Mouse (Mus musculus): Measurements from ENCODE around the gene Cdyl. TPM values are rescaled to one million over a fixed set of nuclear protein-coding genes. Genes with fewer than 3 reads are reported as not detected.
A peak's percentile ranks its signal among the peaks of the same experiment; 100 is the strongest.

Cdyl gene
- total RNA-seq, 2 experiments from 2014 or later = 6.2 to 6.5 TPM

- intact Hi-C loops (cut with DNase I) = no loop called here
- no peak for TF ChIP-seq CTCF (IDR thresholded peaks at IDR 0.05)
- Histone ChIP-seq H3K4me3 (no peak overlapping the region), H3K27ac (no peak overlapping the region)
- DNase-seq = peak; percentile 31
Measured at GRCm38 (mm10) chr13:35843383-35843782, 183.8 kb downstream of the Cdyl start.

- DNase-seq = no peak
- TF ChIP-seq CTCF (IDR thresholded peaks at IDR 0.05) = no peak
- Histone ChIP-seq H3K27ac (no peak overlapping the region), H3K4me3 (no peak overlapping the region)
- intact Hi-C loops (cut with DNase I) = no loop called here
Measured at GRCm38 (mm10) chr13:35845306-35845705, 185.7 kb downstream of the Cdyl start.

- no peak for TF ChIP-seq CTCF (IDR thresholded peaks at IDR 0.05)
- peak overlapping the region; percentile 31 for H3K27ac ChIP-seq
- intact Hi-C loops (cut with DNase I) = no loop called here
- DNase-seq = peak; percentile 35
- H3K4me3 ChIP-seq = no peak overlapping the region
Measured at GRCm38 (mm10) chr13:35848694-35849093, 189.1 kb downstream of the Cdyl start.

GRCm38 (mm10) chr13:35851581-35851980 lies 191.9 kb downstream of the Cdyl start:
- H3K4me3 ChIP-seq = no peak overlapping the region
- no peak overlapping the region for H3K27ac ChIP-seq
- TF ChIP-seq CTCF (IDR thresholded peaks at IDR 0.05) = no peak
- intact Hi-C loops (cut with DNase I) = no loop called here
- no peak for DNase-seq

- intact Hi-C loops (cut with DNase I) = no loop called here
- DNase-seq = no peak
- no peak overlapping the region for H3K4me3 ChIP-seq
- no peak overlapping the region for H3K27ac ChIP-seq
- no peak for TF ChIP-seq CTCF (IDR thresholded peaks at IDR 0.05)
Measured at GRCm38 (mm10) chr13:35852851-35853575, 193.4 kb downstream of the Cdyl start.

- TF ChIP-seq CTCF (IDR thresholded peaks at IDR 0.05) = no peak
- intact Hi-C loops (cut with DNase I) = no loop called here
- Histone ChIP-seq H3K27ac (no peak overlapping the region), H3K4me3 (no peak overlapping the region)
- DNase-seq = no peak
Measured at GRCm38 (mm10) chr13:35857486-35857885, 197.9 kb downstream of the Cdyl start.

- DNase-seq = peak; percentile 35
- Histone ChIP-seq H3K4me3 (no peak overlapping the region), H3K27ac (no peak overlapping the region)
- TF ChIP-seq CTCF (IDR thresholded peaks at IDR 0.05) = no peak
- intact Hi-C loops (cut with DNase I) = no loop called here
Measured at GRCm38 (mm10) chr13:35860916-35861315, 201.3 kb downstream of the Cdyl start.

GRCm38 (mm10) chr13:35870659-35871058 lies 211.0 kb downstream of the Cdyl start:
- no peak overlapping the region for H3K27ac ChIP-seq
- no peak overlapping the region for H3K4me3 ChIP-seq
- TF ChIP-seq CTCF (IDR thresholded peaks at IDR 0.05) = no peak
- no peak for DNase-seq
- intact Hi-C loops (cut with DNase I) = no loop called here

- no peak overlapping the region for H3K27ac ChIP-seq
- no peak for DNase-seq
- H3K4me3 ChIP-seq = no peak overlapping the region
- intact Hi-C loops (cut with DNase I) = no loop called here
- no peak for TF ChIP-seq CTCF (IDR thresholded peaks at IDR 0.05)
Measured at GRCm38 (mm10) chr13:35871107-35871506, 211.5 kb downstream of the Cdyl start.

- intact Hi-C loops (cut with DNase I) = no loop called here
- Histone ChIP-seq H3K27ac (no peak overlapping the region), H3K4me3 (no peak overlapping the region)
- TF ChIP-seq CTCF (IDR thresholded peaks at IDR 0.05) = no peak
- no peak for DNase-seq
Measured at GRCm38 (mm10) chr13:35875396-35875795, 215.8 kb downstream of the Cdyl start.

- TF ChIP-seq CTCF (IDR thresholded peaks at IDR 0.05) = no peak
- intact Hi-C loops (cut with DNase I) = no loop called here
- no peak for DNase-seq
Measured at GRCm38 (mm10) chr13:35878282-35878681, 218.6 kb downstream of the Cdyl start.

GRCm38 (mm10) chr13:35879068-35879467 lies 219.4 kb downstream of the Cdyl start:
- peak; percentile 36 for DNase-seq
- H3K4me3 ChIP-seq = no peak overlapping the region
- H3K27ac ChIP-seq = 0 out of 2 replicates have a peak overlapping the region, but pooled peaks have one; percentile 46
- no peak for TF ChIP-seq CTCF (IDR thresholded peaks at IDR 0.05)
- intact Hi-C loops (cut with DNase I) = no loop called here

More at GRCm38 (mm10) chr13:35878282-35878681, 218.6 kb downstream of the Cdyl start:
- H3K27ac ChIP-seq = peak overlapping the region; percentile 46
- H3K4me3 ChIP-seq = no peak overlapping the region

- intact Hi-C loops (cut with DNase I) = no loop called here
- Histone ChIP-seq H3K4me3 (no peak overlapping the region), H3K27ac (no peak overlapping the region)
- DNase-seq = no peak
- no peak for TF ChIP-seq CTCF (IDR thresholded peaks at IDR 0.05)
Measured at GRCm38 (mm10) chr13:35879519-35879918, 219.9 kb downstream of the Cdyl start.

GRCm38 (mm10) chr13:35880555-35881046 lies 221.0 kb downstream of the Cdyl start:
- no peak for DNase-seq
- TF ChIP-seq CTCF (IDR thresholded peaks at IDR 0.05) = no peak
- Histone ChIP-seq H3K4me3 (no peak overlapping the region), H3K27ac (no peak overlapping the region)
- intact Hi-C loops (cut with DNase I) = no loop called here

Measured in gastrocnemius, adult 2 months (tissue).